Mouse (Mus musculus) layer of hippocampus, adult 9-10 months (tissue): Measurements from ENCODE around the gene Hddc3.

Experiments used
- DNase-seq: peaks from one replicate; pipeline ENCODE4 v3.0.0; 2022; ENCODE audit warnings: low spot score

Gene Hddc3

GRCm38 (mm10) chr7:80398654-80399444 is 55.9 kb downstream of the Hddc3 start:
- DNase-seq = no peak

DNA sequence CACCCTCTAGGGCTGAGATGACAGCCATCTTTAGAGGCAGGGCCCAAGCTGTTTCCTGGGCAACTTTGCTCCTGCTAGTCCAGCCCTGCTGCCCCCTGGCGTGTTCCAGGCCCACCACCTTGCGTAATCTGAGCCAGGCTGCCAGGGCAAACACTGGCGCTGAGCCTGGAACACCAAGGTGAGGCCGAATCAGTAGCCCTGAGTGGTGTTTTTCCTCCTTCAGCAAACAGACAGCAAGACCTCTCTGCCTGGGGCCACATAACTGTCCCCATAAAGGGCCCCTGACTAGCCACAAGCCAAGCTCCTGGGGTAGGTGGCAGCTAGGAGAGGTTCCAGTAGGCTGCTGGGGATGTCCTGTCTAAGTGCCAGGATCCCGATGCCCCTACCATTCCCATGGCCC is 57.2 kb downstream of the Hddc3 start:
- no peak for DNase-seq
